Mouse (Mus musculus) CD8-positive naive resting alpha-beta T cell, adult 2 months (primary cell): ENCODE results near the gene Uchl4.

ENCODE experiments used
- DNase-seq, 2 experiments: peaks; one replicate each; pipeline ENCODE4 v3.0.0; 2022; ENCODE audit warnings: low read depth in 2 of 2, low spot score in 2 of 2

Gene Uchl4

DNA sequence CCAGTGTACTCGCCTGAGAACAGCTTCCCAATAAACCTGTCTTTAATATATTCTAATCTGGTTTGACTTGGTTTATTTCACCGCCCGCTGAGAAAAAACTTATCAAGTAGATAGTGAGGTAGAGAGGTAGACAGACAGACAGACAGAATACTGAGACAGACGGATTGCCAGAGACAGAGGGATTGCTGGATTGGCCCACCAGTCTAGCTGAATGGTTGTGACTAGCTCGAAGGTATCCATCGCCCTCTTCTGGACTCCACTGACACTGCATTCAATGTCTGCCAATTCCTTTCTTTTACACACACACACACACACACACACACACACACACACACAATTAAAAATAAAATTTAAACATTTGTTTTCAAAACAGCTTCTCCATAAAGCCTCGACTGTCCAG lies 37.6 kb downstream of the Uchl4 start:
- peak in 1 of 2 experiments; percentile 32 for DNase-seq

DNA sequence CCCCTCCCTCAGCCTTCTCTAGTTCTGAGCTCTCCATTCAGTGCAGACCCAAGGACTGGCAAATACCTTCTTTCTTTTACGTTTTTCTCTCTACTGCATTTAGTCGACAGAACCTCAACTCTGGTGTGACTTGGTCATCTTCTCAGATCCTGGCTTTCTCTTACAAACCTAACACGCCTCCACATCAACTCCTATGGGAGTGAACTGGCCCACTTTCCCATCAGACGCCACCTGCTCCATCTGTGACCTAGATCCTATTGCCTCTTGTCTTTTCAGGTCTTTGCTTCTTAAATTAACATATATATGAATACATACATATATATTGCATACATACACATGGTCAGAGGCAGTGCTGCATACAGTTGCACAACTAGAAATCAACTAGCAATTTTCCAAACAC lies 38.8 kb downstream of the Uchl4 start:
- DNase-seq = no peak

- no peak for DNase-seq
These were observed 39.3 kb downstream of the Uchl4 start for GRCm38 (mm10) chr9:64274291-64274690.

- no peak for DNase-seq
These were observed 39.9 kb downstream of the Uchl4 start for GRCm38 (mm10) chr9:64274919-64275318.

DNA sequence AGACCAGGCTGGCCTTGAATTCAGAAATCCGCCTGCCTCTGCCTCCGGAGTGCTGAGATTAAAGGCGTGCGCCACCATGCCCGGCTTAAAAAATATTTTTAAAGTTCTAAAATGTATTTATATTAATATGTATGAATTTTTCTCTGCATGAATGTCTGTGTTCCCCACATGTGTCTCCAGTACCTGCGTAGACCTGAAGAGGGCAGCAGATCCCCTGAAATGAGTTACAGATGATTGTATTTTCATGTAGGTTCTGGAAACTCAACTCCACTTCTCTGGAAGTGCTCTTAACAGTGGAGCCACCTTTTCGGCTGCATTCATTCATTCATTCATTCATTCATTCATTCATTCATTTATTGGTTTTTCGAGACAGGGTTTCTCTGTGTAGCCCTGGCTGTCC lies 42.7 kb downstream of the Uchl4 start:
- peak; percentile 71 to 81 for DNase-seq

DNA sequence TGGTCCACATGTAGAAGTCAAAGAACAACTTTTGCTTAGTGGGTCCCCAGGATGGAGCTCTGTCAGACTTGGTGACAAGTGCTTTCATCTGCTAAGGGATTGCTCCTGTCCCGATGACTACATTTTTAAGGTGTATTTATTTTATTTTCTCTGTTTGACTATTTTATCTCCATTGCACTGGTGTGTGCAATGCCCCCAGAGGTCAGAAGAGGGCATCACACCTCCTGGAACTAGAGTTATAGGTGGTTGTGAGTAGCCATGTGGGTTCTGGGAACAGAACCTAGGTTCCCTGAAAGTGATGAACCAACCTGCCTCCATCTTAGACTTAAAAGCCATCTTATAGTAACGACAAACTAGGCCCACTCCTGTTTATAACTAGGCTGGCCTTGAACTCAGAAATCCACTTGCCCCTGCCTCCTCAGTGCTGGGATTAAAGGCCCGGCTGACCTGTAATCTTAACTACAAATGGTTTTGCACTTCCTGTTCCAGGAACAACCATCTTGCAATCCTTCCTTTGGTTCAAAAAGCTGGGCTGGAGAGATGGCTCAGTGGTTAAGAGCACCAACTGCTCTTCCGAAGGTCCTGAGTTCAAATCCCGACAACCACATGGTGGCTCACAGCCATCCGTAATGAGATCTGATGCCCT lies 43.8 kb downstream of the Uchl4 start:
- no peak for DNase-seq

DNA sequence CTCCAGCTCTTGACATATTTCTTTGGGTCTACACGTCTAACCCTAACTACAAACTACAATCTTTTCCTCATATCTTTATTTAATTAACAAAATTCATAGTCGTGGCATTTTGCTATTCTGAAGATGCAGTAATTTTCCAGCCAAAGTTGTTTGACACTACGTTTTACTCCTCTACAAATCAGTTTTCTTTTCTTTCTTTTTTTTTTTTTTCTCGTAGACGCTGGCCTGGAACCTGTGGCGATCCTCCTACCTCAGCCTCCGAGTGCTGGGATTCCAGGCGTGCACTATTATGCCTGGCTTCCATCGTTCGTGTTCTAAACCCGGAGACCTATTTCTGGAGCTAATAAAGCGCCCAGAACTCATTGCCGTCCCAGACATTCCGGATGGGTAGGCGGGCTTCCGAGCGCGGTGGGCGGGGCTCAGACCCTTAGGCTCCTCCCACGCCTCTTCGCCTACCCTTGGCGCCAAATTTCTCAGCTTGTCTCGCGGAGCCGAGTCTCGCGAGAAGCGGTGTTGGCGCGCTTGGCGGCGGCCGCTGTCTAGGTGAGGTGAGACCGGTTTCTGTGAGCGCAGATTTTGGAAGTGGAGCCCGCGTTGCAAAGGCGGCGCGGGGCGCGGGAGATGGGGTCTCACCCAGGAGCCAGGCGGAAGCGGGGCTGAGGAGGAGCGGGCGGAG lies 46.2 kb downstream of the Uchl4 start, which contains the start of gene Tipin:
TSS of gene Tipin (plus strand) at position 477 of the 676 bp plus-strand sequence.
- peak; percentile 93 to 96 for DNase-seq

GRCm38 (mm10) chr9:64281781-64282178 lies 46.8 kb downstream of the Uchl4 start:
- no peak for DNase-seq

DNA sequence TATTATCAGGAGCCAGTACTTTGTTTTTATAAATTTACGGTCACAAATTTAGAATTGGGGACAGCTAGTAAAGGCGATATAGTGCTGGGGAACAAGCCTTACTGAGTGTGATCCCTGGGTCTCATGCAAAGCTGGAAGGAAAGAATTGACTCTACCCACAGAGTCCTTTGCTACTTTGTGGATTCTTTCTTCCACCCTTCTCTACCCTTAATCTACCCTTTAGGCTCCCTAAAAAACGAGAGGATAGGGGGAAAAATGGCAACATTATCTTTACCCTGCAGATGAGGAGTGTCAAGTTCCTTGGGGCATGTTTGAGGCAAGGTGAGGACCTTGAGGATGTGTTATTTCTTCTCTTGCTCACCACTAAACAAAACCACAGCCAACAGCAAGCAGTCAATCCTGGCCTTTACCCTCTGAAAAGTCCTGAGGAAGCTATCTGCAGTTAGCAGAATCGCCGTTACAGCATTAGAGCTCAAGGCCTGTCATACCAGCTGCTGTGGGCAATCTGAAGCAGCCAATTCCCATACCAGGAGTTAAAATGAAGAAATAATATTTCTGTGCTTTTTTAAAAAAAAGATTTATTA lies 47.5 kb downstream of the Uchl4 start:
- DNase-seq = no peak
